Mouse (Mus musculus): ENCODE data around the gene Vav2. TPM values are rescaled to one million over a fixed set of nuclear protein-coding genes. Genes with fewer than 3 reads are reported as not detected.

The Vav2 gene
- total RNA-seq (2021): 10 to 100 TPM; 11.2 to 11.6 TPM
- long read RNA-seq, experiment 1, partial matches to known transcripts: 0 of 9 reads
- long read RNA-seq, experiment 1, other reads (novel, unspliced or antisense): 9 of 9 reads
- long read RNA-seq, experiment 2, partial matches to known transcripts: 6 of 21 reads
- long read RNA-seq, experiment 2, other reads (novel, unspliced or antisense): 15 of 21 reads

DNA sequence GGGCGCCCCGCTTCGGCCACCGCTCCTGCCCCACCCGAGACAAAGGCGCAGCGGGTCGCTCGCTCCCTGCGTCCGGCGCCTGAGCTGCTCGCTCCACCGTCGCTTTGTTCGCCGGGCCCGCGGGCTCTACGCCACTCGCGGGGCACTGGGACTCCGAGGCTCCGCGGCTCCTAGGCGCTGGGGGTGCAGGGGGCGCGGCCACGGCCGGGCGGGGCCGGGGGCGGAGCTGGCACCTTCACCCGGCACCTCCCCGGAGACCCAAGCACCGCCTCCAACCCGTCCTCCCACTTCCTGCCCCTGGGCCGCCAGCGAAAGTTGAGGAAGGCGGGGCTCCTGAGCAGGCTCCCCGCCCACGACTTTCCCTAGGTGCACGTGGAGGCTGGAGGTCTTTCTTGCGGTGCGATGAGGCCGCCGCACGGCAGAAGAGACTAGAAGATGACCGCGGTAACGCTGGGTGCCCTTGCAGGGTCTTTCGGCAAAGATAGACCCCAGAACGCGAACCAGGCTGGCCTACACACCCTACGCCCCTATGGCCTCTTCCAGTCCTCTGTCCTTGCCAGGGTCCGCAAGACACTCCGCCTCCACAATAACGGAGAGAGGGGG, at the start of gene Vav2:
Gene Vav2, minus strand, starts transcription at position 179 of the 603 bp plus-strand sequence.
- peak; percentile 92 for DNase-seq (ENCODE audit: low spot score in 2 of 2)

DNA sequence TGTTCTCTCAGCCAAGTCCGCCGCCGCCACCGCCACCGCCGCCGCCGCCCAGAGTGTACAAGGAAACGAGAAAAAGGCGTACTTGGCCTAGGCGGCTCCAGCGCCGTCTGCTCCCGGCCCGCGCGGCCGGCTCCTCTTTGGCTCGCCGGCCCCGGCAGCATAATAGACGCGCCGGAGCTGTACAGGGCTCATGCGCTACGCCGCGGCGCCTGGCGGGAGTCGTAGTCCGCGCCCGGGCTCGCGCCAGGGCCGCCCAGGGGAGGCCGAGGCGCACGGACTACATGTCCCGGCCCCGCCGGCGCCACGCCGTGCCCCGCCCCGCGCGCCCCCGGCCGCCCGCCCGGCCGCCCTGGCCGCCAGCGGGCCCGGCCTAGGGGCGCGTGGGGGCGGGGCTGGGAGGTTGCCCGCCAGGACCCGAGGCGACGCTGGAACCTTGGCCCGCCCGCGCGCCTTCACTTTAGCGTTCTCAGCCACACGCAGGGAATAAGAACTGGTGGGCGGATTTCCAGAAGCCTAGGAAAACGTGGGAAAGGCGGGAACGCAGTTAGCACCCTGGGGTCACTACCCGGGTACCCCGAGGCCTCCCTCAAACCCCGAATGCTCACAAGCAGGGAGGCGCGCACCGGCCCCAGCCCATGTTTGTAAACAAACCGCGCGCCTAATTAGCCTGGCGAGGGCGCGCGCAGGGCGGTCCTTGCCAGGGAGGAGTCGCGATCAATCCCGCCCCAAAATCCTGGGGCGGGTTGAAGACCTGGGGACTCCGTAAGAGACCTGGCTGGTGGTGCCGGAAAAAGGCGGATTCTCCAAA, 48.9 kb upstream of the Vav2 start:
- DNase-seq (ENCODE audit: low spot score in 2 of 2): peak; percentile 86 to 93

DNA sequence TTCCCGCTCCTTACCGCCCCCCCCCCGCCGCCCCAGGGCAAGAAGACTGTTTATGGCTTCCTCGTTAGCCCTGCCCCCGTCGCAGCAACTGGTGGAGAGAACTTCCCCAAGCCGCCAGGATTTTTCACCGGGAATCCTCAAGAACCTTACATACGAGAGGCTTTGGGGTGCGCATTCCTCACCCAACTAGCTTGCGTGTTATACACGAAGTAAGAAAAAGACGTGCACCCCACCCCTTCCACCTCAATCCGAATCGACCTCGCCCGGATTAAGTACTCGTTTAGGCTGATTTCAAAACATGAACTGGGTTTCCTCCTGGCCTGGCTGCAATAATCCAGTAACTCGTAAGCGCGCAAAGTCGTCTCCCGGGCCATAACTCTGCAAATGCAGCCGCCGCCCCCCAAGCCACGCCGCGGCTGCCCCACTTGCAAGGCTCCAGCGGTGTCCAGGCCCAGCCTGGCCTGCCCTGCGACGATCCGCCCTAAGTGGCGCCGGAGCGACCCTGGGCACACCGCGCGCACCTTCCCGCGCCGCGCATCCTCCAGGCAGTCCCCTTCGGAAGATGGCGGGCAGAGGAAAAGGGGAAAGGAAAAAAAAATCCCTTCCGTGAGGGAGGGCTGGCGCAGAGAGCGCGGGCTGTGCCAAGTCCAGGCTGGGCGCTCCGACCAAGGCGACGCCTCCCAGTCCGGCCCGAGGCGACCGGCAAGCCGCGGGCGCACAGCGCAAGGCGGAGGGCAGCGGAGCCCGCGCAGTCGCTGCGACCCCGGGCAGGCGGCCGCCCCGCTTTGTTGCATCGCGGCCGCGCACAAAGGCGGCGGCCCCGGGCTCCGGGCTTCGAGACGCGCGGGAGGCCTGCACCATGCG, 48.0 kb upstream of the Vav2 start:
- DNase-seq (ENCODE audit: low spot score in 2 of 2): peak in 1 of 2 experiments; percentile 69

DNA sequence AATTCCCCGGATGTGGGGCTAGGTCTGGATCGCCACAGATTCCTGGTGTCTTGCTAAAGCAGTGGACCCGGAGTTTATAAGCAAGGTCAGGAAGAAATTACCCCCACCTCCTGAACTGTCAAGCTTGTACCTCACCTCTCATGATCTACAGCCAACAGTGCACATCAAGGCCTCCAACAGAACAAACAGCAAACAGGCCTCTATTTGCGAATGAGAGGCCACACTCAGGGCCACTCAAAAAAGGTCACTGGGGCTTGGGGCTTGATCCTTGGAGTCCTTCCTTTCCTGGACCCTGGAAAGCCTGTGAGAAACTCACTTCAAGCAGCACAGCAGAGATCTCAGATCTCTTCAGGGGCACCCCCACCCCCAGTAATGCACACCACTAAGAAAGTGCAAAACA, 47.1 kb upstream of the Vav2 start:
- no peak for DNase-seq (ENCODE audit: low spot score in 2 of 2)

DNA sequence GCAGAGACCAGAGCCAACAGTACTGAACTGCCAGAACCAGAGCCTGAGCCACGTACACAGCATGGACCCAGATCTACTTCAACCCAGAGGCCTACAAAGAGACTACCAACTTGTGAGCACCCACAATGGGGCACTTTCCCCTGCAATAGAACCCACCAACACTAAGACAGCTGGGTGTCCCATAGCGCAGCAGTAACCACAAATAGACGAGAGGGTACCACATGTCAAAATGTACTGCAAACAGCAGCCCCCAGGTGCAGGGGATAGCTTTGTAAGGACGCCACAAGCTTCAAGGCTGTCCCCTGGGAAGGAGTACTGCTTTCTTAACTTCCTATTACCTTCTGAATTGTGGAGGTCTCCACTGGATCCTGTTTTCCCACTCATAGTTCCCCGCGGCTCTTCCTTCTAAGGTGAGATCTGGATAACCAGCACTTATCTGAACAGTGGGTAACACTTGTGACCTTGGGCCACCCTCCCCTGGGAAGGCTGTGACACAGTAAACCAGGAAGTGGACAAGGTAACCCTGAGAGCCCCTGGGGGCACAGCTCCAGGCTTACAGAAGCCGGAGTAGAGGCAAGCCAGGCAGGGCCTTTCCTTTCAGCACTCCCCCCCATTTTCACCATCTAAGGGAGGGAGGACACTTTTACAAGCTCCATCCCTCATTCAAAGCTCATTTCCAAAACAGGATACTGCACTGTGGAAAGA, 46.4 kb upstream of the Vav2 start:
- no peak for DNase-seq (ENCODE audit: low spot score in 2 of 2)

DNA sequence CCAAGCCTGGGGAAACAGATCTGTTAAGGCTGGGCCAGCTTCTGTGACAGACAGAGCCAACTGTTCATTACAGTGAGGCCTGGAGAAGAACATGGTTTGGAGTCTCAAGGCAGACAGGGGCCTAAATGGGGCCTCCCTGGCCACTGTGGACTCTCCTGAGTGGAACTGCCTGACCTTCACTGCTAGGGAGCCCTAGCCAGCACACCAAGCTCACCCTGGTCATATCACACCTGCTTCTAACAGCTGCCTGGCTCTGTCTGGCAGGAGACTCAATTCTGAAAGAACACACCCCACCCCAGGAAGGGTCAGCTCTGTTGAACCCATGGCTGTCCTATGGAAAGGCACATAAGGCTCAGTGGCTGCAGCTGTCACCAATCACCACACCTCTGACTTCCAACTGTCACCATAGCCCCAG, 44.3 kb upstream of the Vav2 start:
- DNase-seq (ENCODE audit: low spot score in 2 of 2): no peak

DNA sequence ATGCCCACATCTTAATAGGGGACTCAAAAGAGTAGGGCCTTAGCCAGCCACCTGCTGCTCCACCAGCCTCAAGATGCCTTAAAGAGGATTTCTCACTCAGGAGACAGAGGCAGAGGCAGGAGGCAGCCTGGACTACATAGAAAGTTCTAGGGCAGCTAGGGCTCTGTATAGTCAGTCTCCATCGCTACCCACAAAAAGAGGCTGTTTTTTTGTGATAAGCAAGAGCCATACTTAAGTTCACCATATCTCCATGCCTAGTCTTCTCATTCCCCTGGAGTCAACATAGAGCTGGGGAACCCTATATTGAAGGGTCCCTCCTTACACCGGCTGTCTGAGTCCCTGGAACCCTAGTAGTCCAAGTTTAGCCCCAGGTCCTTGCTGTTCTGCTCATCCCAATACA, 43.7 kb upstream of the Vav2 start:
- no peak for DNase-seq (ENCODE audit: low spot score in 2 of 2)

DNA sequence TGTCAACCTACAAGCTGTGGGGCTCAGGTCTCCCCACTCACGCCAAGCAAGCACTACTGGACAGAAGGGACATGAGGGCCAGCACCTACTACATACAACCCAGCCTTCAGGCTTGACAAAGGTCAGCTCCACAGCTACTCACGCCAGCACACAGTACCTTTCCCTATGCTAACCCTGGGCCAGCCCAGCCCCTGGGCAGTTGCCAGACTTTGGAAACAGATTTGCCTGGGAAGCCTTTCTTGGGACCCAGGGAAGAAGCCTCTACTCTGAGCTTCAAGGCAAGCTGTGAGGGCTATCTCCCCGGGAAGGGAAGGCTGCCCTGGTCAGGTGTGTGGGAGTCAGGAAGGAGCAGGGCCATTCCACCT, 43.1 kb upstream of the Vav2 start:
- DNase-seq (ENCODE audit: low spot score in 2 of 2): no peak

DNA sequence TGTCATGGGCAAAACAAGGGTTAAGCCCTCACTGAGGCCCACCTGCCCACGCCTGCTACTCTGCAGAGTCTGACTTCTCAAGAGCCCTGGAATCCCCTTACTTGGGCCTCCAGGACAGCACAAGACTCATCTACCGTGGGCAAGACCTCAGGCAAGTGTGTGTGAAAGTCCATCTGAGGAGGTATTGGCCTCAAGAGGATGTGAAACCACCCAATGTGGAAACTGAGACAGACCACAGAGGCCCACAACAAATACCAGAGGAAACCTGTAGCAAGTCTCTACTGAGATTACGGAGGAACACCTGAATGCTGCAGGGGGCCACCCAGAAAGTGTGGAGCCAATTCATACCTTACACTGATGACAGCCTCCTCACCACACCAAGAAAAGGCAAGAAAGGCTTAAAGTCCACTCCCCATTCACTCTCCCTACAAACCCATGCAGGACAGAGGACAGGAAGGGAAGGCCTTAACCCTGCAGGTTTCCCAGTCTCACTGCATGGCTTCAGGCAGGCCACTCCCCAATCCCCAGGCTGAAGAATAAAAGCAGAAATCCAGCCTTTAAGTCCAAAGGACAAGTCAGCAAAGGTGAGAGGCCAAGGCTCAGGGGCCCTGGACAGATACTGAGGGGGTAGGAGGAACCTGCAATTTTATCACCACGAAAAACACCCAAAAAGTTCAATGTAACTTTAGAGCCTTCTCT, 42.6 kb upstream of the Vav2 start:
- DNase-seq (ENCODE audit: low spot score in 2 of 2): no peak

DNA sequence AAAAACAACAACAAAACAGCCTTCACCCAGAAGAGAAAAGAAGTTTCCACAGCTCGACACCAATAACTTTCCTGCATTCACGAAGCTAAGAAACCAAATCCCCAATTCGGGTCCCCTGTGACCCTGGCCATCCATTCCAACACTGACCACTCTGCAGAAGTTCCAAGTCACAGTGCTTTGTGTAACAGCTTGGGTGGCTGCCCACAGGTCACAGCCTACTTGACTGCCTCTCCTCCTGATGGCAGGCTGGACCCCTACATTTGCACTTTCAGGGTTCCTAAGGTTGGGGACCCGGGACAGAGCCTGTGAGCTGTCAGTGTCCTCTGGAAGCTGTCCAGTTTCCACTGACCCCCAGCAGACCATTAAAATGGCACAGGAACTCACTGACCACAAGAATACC, 36.1 kb upstream of the Vav2 start:
- DNase-seq (ENCODE audit: low spot score in 2 of 2): no peak

DNA sequence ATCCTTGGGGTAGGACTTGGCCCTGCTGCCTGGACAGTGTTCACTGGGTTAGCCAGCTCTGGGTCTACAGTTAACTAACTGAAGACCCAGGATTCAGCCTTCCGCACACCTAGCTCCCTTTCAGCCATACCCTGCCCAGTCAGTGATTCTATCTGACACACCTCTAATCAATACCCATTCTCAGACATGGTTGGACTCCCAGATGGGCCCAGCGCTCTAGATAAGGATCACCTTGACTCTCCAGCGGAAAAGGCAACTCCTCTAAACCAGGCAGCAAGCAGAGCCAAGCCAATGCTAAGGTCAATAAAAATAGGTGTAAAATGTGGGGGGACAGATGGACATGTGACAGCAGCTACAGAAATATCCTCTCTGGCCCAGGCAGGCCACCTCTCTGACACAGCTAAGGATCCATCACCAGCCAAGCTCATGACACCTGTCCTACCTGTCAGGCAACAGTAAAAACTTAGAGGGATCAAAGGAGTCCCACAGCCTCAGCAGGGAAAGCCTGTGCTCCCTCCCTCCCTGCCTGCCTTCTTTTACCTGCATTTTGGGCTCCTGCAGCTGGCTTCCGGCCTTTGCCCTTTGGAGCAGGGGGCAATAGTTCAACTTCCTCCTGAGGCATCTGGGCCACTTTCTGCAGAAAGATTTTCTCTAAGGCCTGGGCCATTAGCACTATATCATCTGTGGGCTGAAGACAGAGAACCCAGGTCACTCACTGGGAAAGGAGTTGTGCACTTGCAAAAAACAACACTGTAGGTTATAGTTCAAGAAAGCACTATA, 35.2 kb upstream of the Vav2 start:
- DNase-seq (ENCODE audit: low spot score in 2 of 2): no peak

DNA sequence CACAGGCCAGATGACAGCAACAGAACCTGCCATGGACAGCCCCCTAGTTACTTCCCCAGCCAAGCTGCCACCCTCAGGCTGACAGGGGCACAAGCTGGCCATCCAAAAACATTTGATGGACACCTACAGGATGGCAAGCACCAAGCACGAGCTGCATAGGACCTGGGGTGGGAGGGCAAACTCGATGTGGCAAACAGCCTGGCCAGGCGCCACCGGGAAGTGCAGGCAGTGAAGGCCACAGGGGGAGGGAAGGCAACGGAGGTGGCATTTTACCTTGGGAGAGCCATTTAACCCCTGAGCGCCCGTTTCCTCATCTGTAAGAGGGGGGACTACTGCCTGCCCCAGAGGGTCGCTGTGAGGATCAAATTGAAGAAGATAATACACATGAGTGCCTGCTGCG, 33.8 kb upstream of the Vav2 start:
- no peak for DNase-seq (ENCODE audit: low spot score in 2 of 2)

DNA sequence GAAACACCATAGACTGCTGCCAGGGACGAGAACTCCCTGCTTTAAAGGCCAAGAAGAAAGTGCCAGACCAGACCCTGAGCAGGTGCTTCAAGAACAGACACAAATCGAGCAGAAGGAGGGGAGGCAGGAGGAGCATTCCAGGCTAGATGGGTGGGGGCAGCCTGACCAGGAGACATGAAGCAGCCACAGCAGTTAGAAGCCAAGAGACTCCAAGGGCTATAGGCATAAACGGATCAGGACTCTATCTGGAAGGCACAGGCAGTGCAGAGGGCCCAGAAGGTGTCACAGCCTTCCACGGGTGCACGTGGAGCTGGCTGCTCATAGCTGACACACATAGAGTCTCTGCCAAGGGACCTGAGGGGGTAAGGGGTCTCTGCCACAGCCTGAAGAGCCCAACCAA, 33.3 kb upstream of the Vav2 start:
- DNase-seq (ENCODE audit: low spot score in 2 of 2): no peak

DNA sequence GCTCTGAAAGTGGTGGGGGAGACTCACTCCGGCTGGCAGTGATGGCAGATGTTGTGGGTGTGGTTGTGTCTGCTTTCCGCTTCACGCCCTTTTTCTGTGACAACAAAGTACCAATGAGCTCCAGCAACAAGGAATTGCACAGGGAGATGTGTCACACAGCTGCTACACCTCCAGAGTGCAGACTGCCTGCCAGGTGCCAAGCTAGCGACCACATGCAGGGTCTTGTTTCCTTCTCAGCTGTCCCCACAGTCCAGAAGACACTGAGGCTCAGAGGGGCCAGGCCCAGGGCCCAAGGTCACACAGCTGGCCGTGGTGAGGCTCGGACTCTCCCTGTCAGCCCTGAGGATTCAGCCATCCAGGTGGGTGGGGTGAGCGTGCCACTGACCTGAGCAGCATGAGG, 32.9 kb upstream of the Vav2 start:
- no peak for DNase-seq (ENCODE audit: low spot score in 2 of 2)

DNA sequence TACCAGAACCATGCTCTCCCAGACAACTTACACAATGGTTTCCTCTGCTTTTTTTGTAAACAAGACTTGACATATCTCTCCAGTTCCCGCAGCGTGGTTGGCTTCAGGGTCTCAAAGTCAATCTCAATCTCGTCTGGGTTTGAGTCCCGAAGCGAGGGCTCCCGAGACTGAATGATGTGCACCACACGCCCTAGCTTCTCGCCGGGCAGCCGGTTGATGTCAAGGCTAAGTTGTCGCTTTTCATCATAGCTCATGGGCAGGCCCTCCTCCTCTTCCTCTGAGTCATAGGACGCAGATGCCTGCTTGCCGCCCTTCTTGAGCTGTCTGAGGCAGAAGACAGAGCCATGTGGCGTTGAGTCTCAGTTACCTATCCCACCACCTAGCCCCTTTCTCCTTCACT, 23.4 kb upstream of the Vav2 start:
- DNase-seq (ENCODE audit: low spot score in 2 of 2): no peak

DNA sequence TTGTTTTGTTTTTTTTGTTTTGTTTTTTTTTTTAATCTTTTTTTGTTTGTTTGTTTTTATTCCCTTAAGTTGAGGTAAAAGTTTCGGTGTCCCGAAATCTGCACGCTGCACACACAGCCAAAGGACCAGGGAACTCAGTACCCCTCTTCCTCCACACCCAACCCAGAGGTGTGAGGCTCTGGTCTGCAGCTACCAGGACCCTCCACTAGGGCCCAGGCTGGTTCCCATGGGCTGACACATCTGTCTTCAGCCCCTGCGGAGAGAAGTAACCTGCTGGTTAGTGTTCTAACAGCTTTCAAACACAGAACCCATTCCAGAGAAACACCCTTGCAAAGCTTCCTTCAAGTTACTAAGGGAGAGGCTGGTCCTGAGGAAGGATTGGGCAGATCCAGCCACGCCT, 20.9 kb upstream of the Vav2 start:
- DNase-seq (ENCODE audit: low spot score in 2 of 2): no peak

DNA sequence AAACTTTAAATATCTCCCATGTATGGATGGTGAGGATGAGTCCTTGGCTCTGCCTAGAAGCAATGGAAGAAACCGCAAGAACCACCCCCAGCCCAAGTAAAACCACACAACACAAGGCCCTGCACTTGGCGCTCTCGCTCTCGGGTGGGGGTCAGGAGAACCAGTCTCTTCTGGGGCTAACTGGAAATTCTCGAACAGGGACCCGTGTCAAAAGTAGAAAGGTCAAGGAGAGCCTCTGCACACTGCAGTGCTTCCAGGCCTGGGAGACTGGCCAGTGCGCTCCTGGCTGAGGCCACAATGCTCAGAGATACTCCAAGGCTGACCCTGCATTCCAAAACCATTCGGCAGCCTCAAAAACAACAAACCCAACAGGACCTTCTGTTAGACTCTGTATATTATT, 20.0 kb upstream of the Vav2 start:
- DNase-seq (ENCODE audit: low spot score in 2 of 2): no peak

DNA sequence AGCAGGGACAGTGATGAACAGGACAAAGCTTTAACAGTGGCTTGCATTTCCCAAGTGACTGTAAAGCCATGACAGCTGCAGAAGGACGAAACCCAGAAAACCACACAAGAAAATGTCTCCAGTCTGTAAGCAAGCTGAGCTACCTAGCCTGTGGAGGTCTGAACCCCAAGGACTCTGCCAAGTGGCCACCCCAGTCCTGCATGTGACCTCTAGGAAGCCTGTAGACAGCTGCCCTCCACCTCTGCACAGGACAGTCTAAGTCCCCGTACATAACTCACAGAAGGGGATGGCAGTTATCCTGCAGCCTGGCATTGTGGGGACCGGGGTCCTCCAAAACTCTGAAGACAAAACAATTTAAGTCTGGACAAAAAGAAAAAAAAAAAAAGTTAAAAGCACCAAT, 19.1 kb upstream of the Vav2 start:
- no peak for DNase-seq (ENCODE audit: low spot score in 2 of 2)

DNA sequence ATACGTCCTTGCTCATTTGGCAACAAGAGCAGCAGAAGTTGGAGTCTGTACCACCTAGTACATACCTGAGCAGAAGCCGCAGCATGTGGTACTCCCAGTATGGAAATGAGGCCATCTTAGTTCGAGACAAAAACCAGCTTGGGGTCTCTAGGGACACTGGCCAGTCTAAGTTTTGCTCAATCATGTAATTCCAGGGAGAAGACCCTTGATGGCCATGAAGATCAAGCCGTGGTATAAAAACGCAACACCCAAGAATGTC, 16.5 kb upstream of the Vav2 start:
- DNase-seq (ENCODE audit: low spot score in 2 of 2): no peak

Measured in gastrocnemius, postnatal 4 days (tissue).